Mouse (Mus musculus) liver, embryonic 11.5 days (tissue): Measurements from ENCODE around the gene Galnt18. TPM values are rescaled to one million over a fixed set of nuclear protein-coding genes. Genes with fewer than 3 reads are reported as not detected.

Experiments used
- ATAC-seq: fragments of 200-750 bp; cut with Nextera tagmentation; replicated peaks from 2 replicates; pipeline ENCODE4 v1.8.0; 2017; ENCODE audit warnings: moderate number of reproducible peaks, mild to moderate bottlenecking, moderate TSS enrichment, moderate library complexity; ENCODE audit not compliant: low FRiP score
- DNase-seq: peaks from one replicate; pipeline ENCODE4 v3.0.0-alpha.2; 2017; ENCODE audit warnings: low spot score
- H3K27ac ChIP-seq: fragments of 300-500 bp; sonication (generic); 2 replicates; pipeline ENCODE4 v1.5.1; 2014; ENCODE audit warnings: mild to moderate bottlenecking, low read depth, low read length, control low read depth
- H3K27me3 ChIP-seq: fragments of 300-500 bp; sonication (generic); replicated peaks from 2 replicates; pipeline ENCODE4 v1.6.1; 2014; ENCODE audit warnings: low read length, mixed read lengths; ENCODE audit not compliant: control insufficient read depth, insufficient read depth
- H3K36me3 ChIP-seq: fragments of 300-500 bp; sonication (generic); 2 replicates; pipeline ENCODE4 v1.6.1; 2014; ENCODE audit warnings: mild to moderate bottlenecking, low read length, moderate library complexity, mixed read lengths; ENCODE audit not compliant: control insufficient read depth, insufficient read depth
- H3K4me1 ChIP-seq: fragments of 300-500 bp; sonication (generic); replicated peaks from 2 replicates; pipeline ENCODE4 v1.6.1; 2014; ENCODE audit warnings: low read length, mixed read lengths; ENCODE audit not compliant: control insufficient read depth, insufficient read depth
- H3K4me2 ChIP-seq: fragments of 300-500 bp; sonication (generic); 2 replicates; pipeline ENCODE4 v1.6.1; 2014; ENCODE audit warnings: mild to moderate bottlenecking, control low read depth, moderate library complexity
- H3K4me3 ChIP-seq: fragments of 300-500 bp; sonication (generic); 2 replicates; pipeline ENCODE4 v1.5.1; 2014; ENCODE audit warnings: low read depth, low read length, control low read depth
- H3K9ac ChIP-seq: fragments of 300-500 bp; sonication (generic); 2 replicates; pipeline ENCODE4 v1.6.1; 2014; ENCODE audit warnings: low read depth, low read length, control low read depth
- H3K9me3 ChIP-seq: fragments of 300-500 bp; sonication (generic); 2 replicates; pipeline ENCODE4 v1.6.1; 2016; ENCODE audit warnings: low read length, inconsistent platforms, mixed read lengths; ENCODE audit not compliant: control insufficient read depth
- WGBS: fragments of 180-500 bp; shearing (Covaris S2); extraction: QIAGEN DNeasy Blood & Tissue Kit; methylation state at CpG from one replicate; pipeline ENCODE4 v1.1.7; 2014; 5-methylcytosine and 5-hydroxymethylcytosine counted together
- polyA plus RNA-seq: library from polyadenylated mRNA; unstranded; fragments of >200 nt; fragmentation: Nextera tagmentation; extraction: Ambion mirVana; gene quantifications from 2 replicates; pipeline ENCODE4 v1.2.1, GENCODE M21; 2014

Galnt18 gene
- polyA plus RNA-seq, 1 experiment from 2014 or later = 3.1 TPM

- H3K4me1 ChIP-seq = no peaks in the 10 kb centered on the region
- H3K27ac ChIP-seq = no peak overlapping the region
- peak overlapping the region; percentile 51 for H3K4me3 ChIP-seq
- ATAC-seq = no peak
- H3K9ac ChIP-seq = no peak overlapping the region
- no peaks in the 10 kb centered on the region for H3K36me3 ChIP-seq
- H3K27me3 ChIP-seq = peaks cover 39% of the 10 kb centered on the region
- no peaks in the 10 kb centered on the region for H3K9me3 ChIP-seq
- peak overlapping the region; percentile 88 for H3K4me2 ChIP-seq
- DNase-seq = peak; percentile 37
- WGBS = 19% methylated on average over 27 of the region's 27 CpGs
These were observed 831 bp downstream of the Galnt18 start for GRCm38 (mm10) chr7:111778789-111779503.

- ATAC-seq (no peak), DNase-seq (no peak)
- no peaks in the 10 kb centered on the region for H3K9me3 ChIP-seq
- H3K36me3 ChIP-seq = no peaks in the 10 kb centered on the region
- H3K4me3 ChIP-seq = no peak overlapping the region
- no peak overlapping the region for H3K27ac ChIP-seq
- peaks cover 39% of the 10 kb centered on the region for H3K27me3 ChIP-seq
- H3K4me2 ChIP-seq = peak overlapping the region; percentile 88
- no peaks in the 10 kb centered on the region for H3K4me1 ChIP-seq
- WGBS = 59% methylated on average over 7 of the region's 7 CpGs
- no peak overlapping the region for H3K9ac ChIP-seq
These were observed 1.6 kb downstream of the Galnt18 start for GRCm38 (mm10) chr7:111778212-111778611.

- Histone ChIP-seq H3K36me3 (no peaks in the 10 kb centered on the region), H3K4me2 (no peak overlapping the region), H3K4me3 (no peak overlapping the region), H3K27me3 (peaks cover 39% of the 10 kb centered on the region), H3K27ac (no peak overlapping the region), H3K9me3 (no peaks in the 10 kb centered on the region), H3K4me1 (no peaks in the 10 kb centered on the region), H3K9ac (no peak overlapping the region)
- WGBS = 75% methylated on average over 2 of the region's 2 CpGs
- DNase-seq (no peak), ATAC-seq (no peak)
These were observed 2.6 kb downstream of the Galnt18 start for GRCm38 (mm10) chr7:111777186-111777585.

GRCm38 (mm10) chr7:111776160-111776559, 3.6 kb downstream of the Galnt18 start:
- Histone ChIP-seq H3K4me3 (no peak overlapping the region), H3K27me3 (peaks cover 37% of the 10 kb centered on the region), H3K27ac (no peak overlapping the region), H3K9ac (no peak overlapping the region), H3K4me2 (no peak overlapping the region), H3K9me3 (no peaks in the 10 kb centered on the region), H3K4me1 (no peaks in the 10 kb centered on the region), H3K36me3 (no peaks in the 10 kb centered on the region)
- 59% methylated on average over 7 of the region's 7 CpGs for WGBS
- ATAC-seq (no peak), DNase-seq (no peak)

- Histone ChIP-seq H3K36me3 (no peaks in the 10 kb centered on the region), H3K27me3 (peaks cover 3% of the 10 kb centered on the region; the same call in 1 of the 2 replicates), H3K4me1 (no peaks in the 10 kb centered on the region), H3K9ac (no peak overlapping the region), H3K4me3 (no peak overlapping the region), H3K9me3 (no peaks in the 10 kb centered on the region), H3K27ac (no peak overlapping the region), H3K4me2 (no peak overlapping the region)
- ATAC-seq (no peak), DNase-seq (no peak)
- WGBS = 82% methylated on average over 2 of the region's 2 CpGs
These were observed 7.4 kb downstream of the Galnt18 start for GRCm38 (mm10) chr7:111772398-111772797.

GRCm38 (mm10) chr7:111771251-111771801, 8.5 kb downstream of the Galnt18 start:
- WGBS = 69% methylated on average over 8 of the region's 8 CpGs
- no peaks in the 10 kb centered on the region for H3K27me3 ChIP-seq
- H3K9me3 ChIP-seq = no peaks in the 10 kb centered on the region
- H3K4me1 ChIP-seq = no peaks in the 10 kb centered on the region
- DNase-seq (no peak), ATAC-seq (no peak)
- H3K4me3 ChIP-seq = no peak overlapping the region
- no peaks in the 10 kb centered on the region for H3K36me3 ChIP-seq
- H3K27ac ChIP-seq = no peak overlapping the region
- no peak overlapping the region for H3K4me2 ChIP-seq
- H3K9ac ChIP-seq = no peak overlapping the region

- no peaks in the 10 kb centered on the region for H3K4me1 ChIP-seq
- no peaks in the 10 kb centered on the region for H3K36me3 ChIP-seq
- DNase-seq (no peak), ATAC-seq (no peak)
- no peaks in the 10 kb centered on the region for H3K27me3 ChIP-seq
- no peak overlapping the region for H3K27ac ChIP-seq
- 84% methylated on average over 3 of the region's 3 CpGs for WGBS
- no peak overlapping the region for H3K9ac ChIP-seq
- H3K4me3 ChIP-seq = no peak overlapping the region
- no peak overlapping the region for H3K4me2 ChIP-seq
- no peaks in the 10 kb centered on the region for H3K9me3 ChIP-seq
These were observed 9.2 kb downstream of the Galnt18 start for GRCm38 (mm10) chr7:111770585-111770984.

- H3K4me2 ChIP-seq = no peak overlapping the region
- H3K9me3 ChIP-seq = no peaks in the 10 kb centered on the region
- DNase-seq = no peak
- H3K4me1 ChIP-seq = no peaks in the 10 kb centered on the region
- 71% methylated on average over 9 of the region's 9 CpGs for WGBS
- H3K36me3 ChIP-seq = no peaks in the 10 kb centered on the region
- H3K9ac ChIP-seq = no peak overlapping the region
- no peak overlapping the region for H3K4me3 ChIP-seq
- H3K27me3 ChIP-seq = no peaks in the 10 kb centered on the region
- no peak for ATAC-seq
- no peak overlapping the region for H3K27ac ChIP-seq
These were observed 13.5 kb downstream of the Galnt18 start for GRCm38 (mm10) chr7:111766145-111766767.

- Histone ChIP-seq H3K4me3 (no peak overlapping the region), H3K27me3 (no peaks in the 10 kb centered on the region), H3K4me1 (no peaks in the 10 kb centered on the region), H3K4me2 (no peak overlapping the region), H3K9me3 (no peaks in the 10 kb centered on the region), H3K27ac (no peak overlapping the region), H3K9ac (no peak overlapping the region), H3K36me3 (no peaks in the 10 kb centered on the region)
- no peak for ATAC-seq
- 38% methylated on average over 6 of the region's 6 CpGs for WGBS
- no peak for DNase-seq
These were observed 17.0 kb downstream of the Galnt18 start for GRCm38 (mm10) chr7:111762754-111763153.
